Mouse (Mus musculus) brain, embryonic 14.5 days (tissue): ENCODE measurements around the gene Cep164.

Experiments used
- CTCF ChIP-seq: fragments of 200-500 bp; IDR thresholded peaks from 2 replicates; pipeline ENCODE4 v1.5.1; 2012; ENCODE audit warnings: inconsistent platforms, mild to moderate bottlenecking, moderate library complexity, borderline replicate concordance; ENCODE audit not compliant: insufficient read depth, insufficient read length; ENCODE audit errors: extremely low read depth
- POLR2A ChIP-seq: fragments of 200-500 bp; IDR thresholded peaks from 2 replicates; pipeline ENCODE4 v1.6.1; 2012; ENCODE audit warnings: mild to moderate bottlenecking, inconsistent platforms, borderline replicate concordance; ENCODE audit not compliant: poor library complexity, insufficient read depth, insufficient read length, severe bottlenecking; ENCODE audit errors: extremely low read depth

DNA sequence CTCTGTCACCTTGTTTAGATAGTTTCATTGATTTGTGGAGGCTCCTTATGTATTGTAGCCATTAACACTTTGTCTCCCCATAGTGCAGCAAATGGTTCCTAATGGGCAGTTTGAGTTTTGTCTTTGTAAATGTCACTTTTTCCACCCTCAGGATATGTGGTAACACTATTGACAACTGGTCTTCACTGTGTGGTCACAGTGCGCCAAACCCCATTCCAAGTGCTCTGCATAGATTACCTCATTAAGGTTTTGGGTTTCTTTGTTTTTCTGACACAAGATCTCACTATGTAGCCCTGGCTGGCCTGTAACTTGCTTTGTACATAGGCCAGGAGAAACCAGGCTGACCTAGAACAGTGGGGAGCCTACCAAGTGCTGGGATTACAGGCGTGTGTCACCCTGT lies 4.4 kb upstream of the Cep164 start:
- TF ChIP-seq CTCF (no peak), POLR2A (no peak)
